Mouse (Mus musculus): ENCODE data around the gene 1110002E22Rik.

DNA sequence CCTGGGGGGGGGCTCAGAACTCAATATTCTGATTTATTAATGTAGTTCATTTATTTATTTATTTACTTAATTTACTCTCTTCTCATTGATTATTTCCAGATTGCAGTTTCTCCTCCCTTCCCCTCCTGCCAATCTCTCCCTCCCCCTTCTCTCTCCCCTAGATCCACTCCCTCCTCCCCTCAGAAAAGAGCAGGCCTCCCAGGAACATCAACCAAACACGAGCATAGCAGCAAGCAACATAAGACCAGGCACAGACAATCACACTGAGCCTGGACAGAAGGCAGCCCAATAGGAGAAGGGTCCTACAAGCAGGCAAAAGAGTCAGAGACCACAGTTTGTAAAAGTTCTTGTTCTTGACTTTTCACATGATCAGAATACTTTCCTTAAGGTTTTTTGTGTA, 6.2 kb downstream of the 1110002E22Rik start:
- TF ChIP-seq POLR2A (IDR thresholded peaks at IDR 0.05; ENCODE audit: control insufficient read depth, low read depth, low read length): no peak
- TF ChIP-seq CTCF (IDR thresholded peaks at IDR 0.05; ENCODE audit: control insufficient read depth, insufficient read depth, insufficient replicate concordance, low read depth, low read length): no peak
